Mouse (Mus musculus): ENCODE results near the gene Ccr4.

Gene Ccr4

GRCm38 (mm10) chr9:114504816-114505215 is at the start of gene Ccr4:
Gene Ccr4, minus strand, starts transcription at chr9:114504916.
- no peak for DNase-seq

DNA sequence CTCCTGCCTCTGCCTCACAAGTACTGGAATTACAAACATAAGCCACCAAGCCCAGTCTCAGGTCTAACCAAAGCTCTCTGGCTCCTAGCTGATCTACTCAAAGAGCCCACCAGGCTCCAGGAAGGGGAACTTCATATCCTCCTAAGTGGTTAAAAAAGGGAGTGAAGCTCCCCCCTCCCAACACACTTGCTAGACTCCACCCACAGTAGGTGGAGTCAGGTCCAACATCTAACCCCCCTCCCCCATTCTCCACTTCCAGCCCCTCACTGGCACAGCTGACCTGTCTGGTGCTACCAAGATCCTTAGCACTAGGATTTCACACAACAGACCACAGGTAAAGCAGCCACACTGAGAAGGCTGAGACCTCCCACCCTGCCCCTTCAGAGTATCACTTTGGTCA is 49.1 kb upstream of the Ccr4 start:
- DNase-seq, result no peak

DNA sequence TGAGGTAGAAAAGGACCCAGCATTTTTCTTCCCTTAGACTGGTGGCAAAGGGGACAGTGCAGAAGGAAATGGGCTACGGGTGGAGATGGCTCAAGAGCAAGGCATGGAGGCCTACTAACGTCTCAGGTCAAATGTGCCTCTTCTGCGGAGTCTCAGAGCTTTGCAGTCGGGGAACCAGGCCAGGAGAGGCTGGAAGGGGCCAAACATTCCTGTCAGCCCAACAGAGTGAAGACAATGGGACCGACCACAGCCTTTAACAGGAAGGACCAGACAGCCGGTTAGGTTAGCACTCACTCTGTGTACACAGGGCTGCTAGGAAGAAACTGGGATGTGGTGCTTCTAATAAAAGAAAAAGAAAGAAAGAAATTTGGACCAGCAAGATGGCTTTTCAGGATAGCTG is 45.3 kb upstream of the Ccr4 start:
- no peak for DNase-seq

DNA sequence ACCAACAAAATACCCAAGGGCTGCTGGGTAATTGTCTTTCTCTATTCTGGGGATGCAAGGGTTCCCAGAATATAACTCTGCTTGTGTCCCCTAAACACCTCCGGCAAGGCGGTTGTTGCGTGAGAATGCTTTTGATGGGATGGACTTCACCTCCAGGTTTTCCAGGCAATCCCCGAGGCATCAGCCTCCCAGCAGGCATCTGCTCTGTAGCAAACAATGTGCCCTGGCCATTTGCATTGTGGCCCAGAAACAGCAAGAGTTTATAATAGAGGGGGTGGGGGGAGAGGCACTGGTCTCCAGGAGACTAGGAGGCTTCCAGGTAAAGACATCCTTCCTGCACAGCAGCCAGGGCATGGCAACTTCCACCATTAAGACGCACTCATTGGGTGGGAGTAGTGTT is 44.4 kb upstream of the Ccr4 start:
- DNase-seq, result no peak

DNA sequence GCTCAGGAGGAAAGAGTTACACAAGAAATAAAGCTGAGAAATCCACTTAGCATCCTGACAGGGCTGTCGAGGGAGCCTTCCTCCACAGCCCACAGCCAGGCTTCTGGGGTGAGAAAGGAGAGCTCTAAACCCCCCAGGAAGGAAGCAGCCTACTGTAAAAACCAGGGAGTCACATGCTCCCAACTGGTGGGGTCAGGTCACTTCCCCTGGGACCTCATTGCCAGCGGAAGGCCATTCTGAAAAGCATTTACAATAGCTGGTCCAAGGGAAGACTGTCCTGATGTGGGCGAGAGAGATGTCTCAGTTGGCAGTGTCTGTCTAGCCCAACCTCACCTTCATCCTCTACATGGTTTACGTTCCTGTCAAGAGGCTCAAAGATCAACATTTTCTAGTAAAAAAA is 43.8 kb upstream of the Ccr4 start:
- no peak for DNase-seq

DNA sequence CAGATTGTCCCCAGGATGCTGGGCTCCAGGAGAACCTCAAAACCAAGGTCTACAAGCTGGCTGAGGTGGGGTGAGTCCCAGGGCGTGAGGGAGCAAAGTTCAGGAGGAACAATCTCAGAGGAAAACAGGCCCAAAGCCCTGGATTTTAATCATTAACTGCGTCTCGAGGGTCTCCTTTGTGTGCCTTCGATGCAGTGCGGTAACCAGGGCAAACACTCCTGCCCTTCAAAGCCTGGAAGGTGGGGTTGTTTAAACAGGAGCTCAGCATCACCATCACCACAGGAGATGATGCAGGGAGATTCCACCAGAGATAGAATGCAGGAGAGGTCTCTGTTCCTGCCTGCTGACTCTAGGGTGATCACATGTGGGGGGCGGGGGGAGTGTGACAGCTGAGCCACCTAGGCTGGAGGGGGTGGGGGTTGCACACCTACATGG is 42.9 kb upstream of the Ccr4 start:
- peak; percentile 51 for DNase-seq

DNA sequence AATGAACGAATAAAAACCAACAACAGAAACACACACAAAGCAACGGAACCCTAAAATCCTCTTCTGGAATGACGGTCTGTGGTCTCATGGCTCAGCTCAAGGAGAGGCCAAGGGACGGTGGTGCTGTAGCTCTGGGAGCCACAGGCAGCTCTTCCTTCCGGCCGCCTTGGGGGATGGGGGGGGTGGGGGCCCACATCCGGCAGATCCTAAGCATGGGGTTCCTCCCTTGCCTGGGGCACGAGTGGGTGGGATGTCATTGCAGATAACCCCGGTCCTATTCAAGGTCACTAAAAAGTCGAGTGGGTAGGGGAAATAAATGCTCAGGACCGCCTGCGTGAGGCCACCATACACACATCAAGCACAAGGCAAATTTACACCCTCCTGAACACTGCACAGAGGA is 42.0 kb upstream of the Ccr4 start:
- no peak for DNase-seq

- no peak for DNase-seq
Observed at GRCm38 (mm10) chr9:114544754-114545393, 40.2 kb upstream of the Ccr4 start.

- peak; percentile 31 for DNase-seq
Observed at GRCm38 (mm10) chr9:114543882-114544753, 39.4 kb upstream of the Ccr4 start.

GRCm38 (mm10) chr9:114541279-114541741 is 36.6 kb upstream of the Ccr4 start:
- no peak for DNase-seq

GRCm38 (mm10) chr9:114538996-114539563 is 34.4 kb upstream of the Ccr4 start:
- peak; percentile 24 for DNase-seq

GRCm38 (mm10) chr9:114536628-114537027 is 31.9 kb upstream of the Ccr4 start:
- DNase-seq, result no peak

GRCm38 (mm10) chr9:114534747-114535517 is 30.2 kb upstream of the Ccr4 start:
- no peak for DNase-seq

DNA sequence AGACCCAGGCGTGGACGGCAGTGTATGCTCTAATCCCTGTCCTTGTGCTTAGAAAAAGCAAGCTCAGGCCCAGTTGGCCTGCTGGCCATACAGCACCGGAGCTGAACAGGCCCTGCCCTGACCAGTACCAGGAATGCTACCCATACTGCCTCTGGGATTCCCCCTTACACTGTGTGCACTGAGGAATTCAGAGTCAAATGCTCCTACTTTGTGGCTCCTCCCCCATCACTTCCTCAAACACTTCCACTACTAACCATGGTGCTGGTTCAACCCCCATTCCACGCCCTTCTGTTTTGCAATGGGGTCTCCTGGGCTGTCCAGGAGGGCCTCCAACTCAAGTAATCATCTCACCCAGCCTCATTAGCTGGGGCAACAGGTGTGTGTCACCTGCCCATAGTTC is 29.1 kb upstream of the Ccr4 start:
- DNase-seq, result no peak

DNA sequence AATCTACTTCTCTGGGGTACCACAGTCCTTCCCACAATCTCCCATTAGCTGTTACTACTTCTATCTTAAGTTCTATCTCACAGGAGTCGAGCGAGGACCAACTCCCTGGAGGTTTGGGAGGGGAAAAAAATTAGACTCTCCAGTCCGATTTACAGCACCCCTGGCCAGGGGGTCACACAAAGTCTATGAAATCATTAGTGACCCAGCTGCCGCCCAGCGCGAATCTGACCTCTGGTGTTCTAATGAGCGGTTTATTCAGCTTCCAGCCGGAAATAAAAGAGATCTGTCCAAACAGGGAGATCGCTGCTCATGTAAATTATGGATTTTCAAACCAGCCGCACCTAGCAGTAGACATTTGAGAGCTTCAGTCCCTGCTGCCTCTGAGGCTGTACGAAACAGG is 26.6 kb upstream of the Ccr4 start:
- peak; percentile 24 for DNase-seq

- no peak for DNase-seq
Observed at GRCm38 (mm10) chr9:114528680-114529048, 23.9 kb upstream of the Ccr4 start.

GRCm38 (mm10) chr9:114527992-114528679 is 23.4 kb upstream of the Ccr4 start:
- peak; percentile 33 for DNase-seq

DNA sequence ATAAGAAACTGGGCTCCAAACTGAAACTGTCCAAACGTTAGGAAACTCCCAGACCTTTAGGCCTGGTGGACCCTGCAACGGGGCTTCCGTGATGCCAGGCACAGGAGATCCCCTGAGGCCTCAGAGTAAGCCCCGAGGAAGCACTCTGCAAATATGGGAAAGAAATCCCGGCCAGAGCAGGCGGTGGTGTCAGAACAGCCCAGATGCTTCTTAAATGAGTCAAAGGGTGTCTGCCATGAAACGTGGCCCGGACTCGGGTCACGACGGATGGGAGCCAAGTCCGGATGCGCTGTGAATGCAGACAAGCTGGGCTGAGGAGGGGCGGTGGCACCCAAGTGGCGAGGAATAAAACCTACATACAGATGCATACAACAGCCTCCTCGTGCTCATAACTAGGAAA is 22.4 kb upstream of the Ccr4 start:
- peak; percentile 35 for DNase-seq

GRCm38 (mm10) chr9:114526581-114526980 is 21.9 kb upstream of the Ccr4 start:
- DNase-seq, result no peak

- DNase-seq, result no peak
Observed at GRCm38 (mm10) chr9:114525891-114526290, 21.2 kb upstream of the Ccr4 start.

GRCm38 (mm10) chr9:114525073-114525633 is 20.4 kb upstream of the Ccr4 start:
- no peak for DNase-seq

DNA sequence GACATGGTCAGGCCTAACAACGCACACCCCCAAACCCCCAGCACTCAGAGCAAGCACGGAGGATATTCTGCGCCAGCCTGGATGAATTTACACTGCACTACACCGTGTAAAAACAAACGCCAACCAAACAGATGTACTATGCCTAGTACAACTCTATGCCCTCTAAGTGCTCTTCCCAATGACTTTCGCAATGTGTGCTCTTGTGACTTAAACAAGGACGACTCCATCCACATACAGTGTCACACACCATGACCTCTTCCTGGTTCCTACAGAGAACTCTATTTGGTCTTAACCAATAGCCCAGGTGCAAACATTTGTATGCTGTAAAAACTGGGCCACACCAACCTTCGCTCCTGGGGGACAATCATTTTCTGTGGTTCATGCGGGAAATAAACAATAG is 17.8 kb upstream of the Ccr4 start:
- no peak for DNase-seq

Data from kidney, adult 11 months (tissue).